Mouse (Mus musculus): ENCODE measurements around the gene Malrd1.
"Not testable (repeated sequence)": the region's sequence is repeated elsewhere in the genome, so short reads cannot be mapped to it uniquely, and the experiment has no call there.

Gene Malrd1

DNA sequence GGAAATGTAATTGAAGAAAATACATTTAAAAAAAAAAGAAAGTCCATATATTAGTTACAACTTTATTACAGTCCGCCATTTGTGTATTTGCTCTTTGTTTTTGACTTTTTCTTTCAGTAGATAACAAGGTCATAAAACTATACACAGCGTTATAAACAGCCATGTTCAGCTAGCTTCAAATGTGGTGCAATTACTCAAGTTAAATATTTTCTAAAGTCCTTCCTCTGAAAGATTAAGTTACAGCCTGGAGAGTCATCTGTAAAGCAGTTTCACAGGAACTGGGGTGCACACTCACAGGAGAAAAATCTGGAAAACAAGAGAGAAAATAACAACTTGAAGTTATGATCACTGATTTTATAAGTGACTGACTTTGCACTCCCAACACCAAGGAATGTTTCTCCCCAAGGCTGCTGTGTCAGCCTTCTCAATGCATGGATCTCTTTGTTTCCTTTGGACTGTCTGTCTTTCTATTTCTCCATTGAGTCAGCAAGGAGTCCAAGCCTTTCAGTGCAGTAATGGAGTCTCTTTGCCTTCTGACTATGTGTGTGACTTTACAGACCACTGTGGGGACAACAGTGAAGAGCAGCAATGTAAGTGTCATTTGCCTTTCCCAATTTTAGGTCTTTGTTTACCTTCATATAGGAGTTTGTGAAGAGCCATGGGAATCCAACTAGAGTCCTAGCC lies at the start of gene Malrd1:
Malrd1 (plus strand) TSS at position 239 of the 684 bp plus-strand sequence.
- no peak for DNase-seq

DNA sequence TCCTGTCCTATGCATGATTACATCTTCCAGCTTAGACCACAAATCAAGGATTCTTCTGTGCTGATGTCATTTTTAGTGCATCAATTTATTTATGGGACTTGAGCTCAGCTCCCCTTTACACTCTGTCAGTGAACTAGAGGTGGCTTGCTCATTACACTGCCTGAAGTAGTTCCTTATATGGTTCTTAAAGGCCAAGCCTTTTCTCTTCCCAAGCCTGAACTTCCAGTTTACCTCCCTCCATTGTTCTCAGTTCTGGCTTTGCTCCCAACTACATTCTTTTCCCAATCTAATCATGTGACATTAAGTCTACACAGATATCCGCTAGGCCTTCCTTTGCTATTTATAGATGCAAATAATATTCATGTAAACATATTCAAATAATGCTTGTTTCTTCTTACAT lies 12.4 kb downstream of the Malrd1 start:
- no peak for DNase-seq

DNA sequence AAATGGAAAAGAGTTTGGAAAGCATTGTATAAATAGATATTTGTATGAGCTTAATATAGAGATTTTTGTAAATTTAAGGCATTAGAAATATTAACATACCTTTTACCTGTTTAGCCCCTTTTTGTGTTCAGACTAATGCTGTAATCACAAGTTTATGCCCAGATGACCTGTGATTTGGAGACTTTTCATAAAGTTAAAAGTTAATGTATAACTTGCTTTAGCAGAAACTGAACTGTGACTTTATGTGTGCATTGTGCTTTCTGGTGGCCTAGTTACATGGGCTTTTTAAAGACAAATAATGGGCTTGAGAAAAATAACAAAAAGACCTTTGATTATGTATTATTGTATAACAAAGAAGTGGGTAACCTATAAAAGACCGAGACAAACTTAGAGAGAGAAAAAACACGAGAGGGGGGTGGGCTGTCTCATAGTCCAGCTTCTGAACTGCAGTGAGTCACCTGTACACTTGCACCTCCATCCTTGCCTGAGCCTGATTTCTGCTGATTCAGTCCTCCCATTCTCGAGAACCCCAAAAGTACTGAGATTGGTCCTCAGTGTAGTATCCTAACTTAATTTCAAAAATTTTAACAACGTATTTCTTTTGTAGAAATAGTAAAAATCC lies 87.2 kb downstream of the Malrd1 start:
- no peak for DNase-seq

GRCm38 (mm10) chr2:15614026-15614425 lies 87.7 kb downstream of the Malrd1 start:
- DNase-seq: no peak

DNA sequence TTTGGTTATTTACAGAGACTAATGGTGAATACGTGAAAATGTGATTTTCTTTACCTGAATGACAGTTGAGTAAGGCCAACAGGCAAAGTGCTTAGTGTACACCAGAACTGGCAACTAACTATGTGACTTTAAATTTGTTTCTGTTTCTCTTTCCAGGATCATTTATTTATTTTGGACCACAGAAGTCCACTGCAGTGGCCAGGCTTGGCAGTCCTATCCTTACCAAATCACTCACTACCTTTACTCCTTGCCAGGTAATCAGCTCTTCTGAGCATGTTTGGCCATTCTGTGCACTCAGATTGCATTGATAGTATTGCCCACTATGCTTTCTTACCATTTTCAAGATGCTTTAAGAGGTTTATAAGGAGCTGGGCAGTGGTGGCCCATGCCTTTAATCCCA lies 109.5 kb downstream of the Malrd1 start:
- DNase-seq: no peak

- DNase-seq: no peak
Observed at GRCm38 (mm10) chr2:15643864-15644263, 117.6 kb downstream of the Malrd1 start.

GRCm38 (mm10) chr2:15656388-15656787 lies 130.1 kb downstream of the Malrd1 start:
- no peak for DNase-seq

GRCm38 (mm10) chr2:15702977-15703376 lies 176.7 kb downstream of the Malrd1 start:
- DNase-seq: no peak

DNA sequence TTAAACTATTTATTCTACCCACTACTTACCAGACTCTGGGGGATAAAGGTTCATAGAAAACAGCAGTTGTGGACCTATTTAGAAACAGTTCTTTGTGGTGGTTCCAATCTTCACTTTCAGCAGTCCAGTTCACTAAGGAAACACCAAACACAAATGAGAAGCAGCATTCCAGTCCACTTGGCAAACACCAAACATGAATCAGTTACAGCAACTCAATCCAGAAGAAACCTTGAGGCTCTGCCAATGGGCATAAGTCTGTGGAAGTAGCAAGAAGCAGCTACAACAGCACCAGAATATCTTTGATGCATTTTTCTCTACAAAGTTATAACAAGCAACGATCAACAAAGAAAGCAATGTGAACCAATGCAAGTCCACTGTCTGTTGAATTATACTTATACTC lies 214.7 kb downstream of the Malrd1 start:
- no peak for DNase-seq

DNA sequence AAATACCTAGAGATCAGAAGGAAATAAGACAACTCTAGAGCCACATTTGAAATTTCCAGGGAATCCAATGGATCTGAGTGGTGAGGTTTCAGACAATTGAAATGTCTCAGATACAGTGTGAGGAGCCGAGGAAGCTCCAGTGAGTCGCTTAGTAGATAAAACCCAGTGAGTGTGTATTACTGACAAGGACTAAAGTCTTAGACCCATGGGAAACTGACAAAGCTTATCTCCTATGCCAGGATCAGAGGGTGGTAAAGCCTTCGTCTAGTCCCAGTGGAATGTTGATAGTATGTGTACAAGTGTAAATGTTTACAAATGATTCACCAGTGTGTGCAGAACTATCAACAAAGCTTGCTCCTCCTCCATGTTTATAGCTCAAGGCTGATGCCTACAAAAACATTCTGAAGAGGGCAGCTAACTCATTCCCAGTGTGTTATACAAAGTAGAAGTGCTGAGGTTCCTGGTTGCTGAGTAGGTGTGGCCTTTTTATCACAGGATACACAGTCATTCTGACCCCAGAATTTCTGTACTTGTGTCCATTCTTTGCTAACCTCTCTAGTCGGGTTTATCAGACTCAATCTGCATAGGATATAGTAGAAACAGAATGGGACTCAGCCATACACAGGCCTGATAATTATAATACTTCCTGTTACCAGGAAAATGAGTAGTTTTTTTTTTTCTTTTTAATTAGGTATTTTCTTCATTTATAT lies 218.9 kb downstream of the Malrd1 start:
- DNase-seq: no peak

DNA sequence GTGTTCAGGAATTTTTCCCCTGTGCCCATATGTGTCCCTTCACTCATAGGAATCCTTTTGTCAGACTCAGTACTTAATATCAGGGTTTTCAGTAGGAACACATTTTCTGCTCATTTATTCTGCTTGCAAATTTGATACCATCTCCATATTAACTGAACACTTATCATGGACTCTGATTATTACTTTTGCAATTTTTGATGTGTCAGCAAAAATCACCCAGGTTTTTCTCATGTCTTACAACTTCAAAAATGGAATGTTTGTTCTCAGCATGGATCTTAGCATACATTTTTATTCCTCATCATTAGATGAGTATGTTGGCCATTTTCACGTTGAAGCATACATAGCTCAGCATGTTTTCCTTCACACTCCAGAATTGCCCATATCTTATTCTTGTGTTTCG lies 258.5 kb downstream of the Malrd1 start:
- DNase-seq: no peak

DNA sequence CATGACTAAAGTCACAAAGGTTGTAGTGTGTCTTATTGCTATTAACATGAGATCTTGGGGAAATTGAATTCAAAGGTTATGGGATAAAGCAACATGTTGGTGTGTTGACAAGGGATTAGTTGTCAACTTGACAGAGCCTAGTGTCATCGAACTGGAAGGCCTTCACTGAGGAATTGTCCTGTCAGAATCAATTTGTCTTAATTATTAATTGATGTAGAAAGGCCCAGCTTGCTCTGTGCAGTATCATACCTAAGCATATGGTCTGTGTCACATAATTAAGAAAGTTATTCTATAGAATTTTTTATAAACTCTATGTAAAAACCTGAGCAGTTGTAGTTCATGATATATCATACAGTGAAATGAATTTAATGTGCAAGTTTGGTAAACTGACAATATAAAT lies 289.4 kb downstream of the Malrd1 start:
- DNase-seq: no peak

GRCm38 (mm10) chr2:15869380-15869779 lies 343.1 kb downstream of the Malrd1 start:
- DNase-seq: no peak

GRCm38 (mm10) chr2:15893418-15894120 lies 367.3 kb downstream of the Malrd1 start:
- no peak for DNase-seq

- DNase-seq: no peak
Observed at GRCm38 (mm10) chr2:15925432-15925831, 399.2 kb downstream of the Malrd1 start.

GRCm38 (mm10) chr2:15926041-15926440 lies 399.8 kb downstream of the Malrd1 start:
- DNase-seq: no peak

DNA sequence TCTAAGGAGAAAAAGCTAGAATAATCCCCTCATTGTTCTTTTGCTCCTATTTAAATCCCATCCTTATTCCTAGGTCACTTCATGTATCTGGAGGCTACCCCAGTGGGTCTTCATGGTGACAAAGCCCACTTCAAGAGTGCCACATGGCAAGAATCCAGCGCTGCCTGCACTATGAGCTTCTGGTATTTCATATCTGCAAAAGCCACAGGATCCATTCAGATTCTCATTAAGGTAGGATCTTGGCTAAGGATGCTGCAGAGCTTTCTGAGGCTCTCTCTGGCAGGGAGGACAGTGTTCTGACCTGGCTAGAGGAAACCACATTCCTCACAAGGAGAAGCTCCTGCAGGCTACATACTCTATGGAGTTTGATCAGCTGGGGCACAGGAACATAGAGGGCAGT lies 405.2 kb downstream of the Malrd1 start:
- no peak for DNase-seq

GRCm38 (mm10) chr2:15931924-15932323 lies 405.6 kb downstream of the Malrd1 start:
- DNase-seq: no peak

- DNase-seq: no peak
Observed at GRCm38 (mm10) chr2:15932340-15932739, 406.1 kb downstream of the Malrd1 start.

GRCm38 (mm10) chr2:16002925-16003324 lies 476.6 kb downstream of the Malrd1 start:
- no peak for DNase-seq

DNA sequence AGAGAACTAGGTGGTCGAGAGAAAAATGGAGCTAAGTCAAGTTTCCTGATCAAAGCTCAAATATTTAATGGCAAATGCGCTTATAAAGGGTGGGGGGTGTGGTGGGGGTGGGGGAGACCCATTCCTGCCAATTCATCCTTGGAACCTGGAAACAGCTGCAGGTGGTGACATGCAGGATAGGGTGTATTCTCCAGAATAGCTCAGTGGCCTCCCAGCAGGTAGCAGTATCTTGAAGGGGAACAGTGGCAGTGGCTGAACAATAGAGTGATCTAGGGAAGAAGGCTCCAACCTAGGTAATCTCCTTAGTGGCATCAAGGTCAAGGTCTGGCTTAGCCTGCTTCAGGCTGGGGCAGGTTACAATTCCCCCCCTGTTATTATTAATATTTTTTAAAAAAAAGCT lies 490.8 kb downstream of the Malrd1 start:
- DNase-seq: not testable (repeated sequence)

DNA sequence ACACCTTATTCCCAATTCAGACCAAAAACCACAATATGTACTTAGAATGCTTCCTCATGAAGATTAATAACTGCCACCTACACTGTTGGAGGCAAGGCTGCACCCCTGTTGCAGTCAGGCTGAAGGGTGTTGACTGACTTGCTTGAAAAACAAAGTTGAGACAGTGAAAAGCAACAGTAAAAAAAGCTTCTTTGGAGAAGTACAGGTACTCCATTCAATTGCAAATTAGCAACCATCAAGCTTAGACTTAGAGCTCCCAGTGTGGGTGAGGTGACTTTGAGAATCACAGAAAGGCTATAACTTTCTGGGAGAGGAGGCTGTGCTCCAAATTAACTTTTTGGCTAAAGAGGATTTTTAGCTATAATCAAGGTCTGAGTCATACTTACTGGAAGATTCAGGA lies 491.4 kb downstream of the Malrd1 start:
- not testable (repeated sequence) for DNase-seq

GRCm38 (mm10) chr2:16029752-16030151 lies 503.5 kb downstream of the Malrd1 start:
- DNase-seq: no peak

- no peak for DNase-seq
Observed at GRCm38 (mm10) chr2:16031559-16031958, 505.3 kb downstream of the Malrd1 start.

Measured in right cerebral cortex, postnatal 14 days (tissue).